In genomic region chr2:30264671-30265519, GRCm38 (mm10) we compare ENCODE assay signal across 7 mouse cellular contexts. TPM values are rescaled to one million over a fixed set of nuclear protein-coding genes. Genes with fewer than 3 reads are reported as not detected.
DNase-seq lines count a peak whose midpoint lies in the region; ATAC-seq and TF ChIP-seq lines count a peak whose summit lies in the region.

No protein-coding gene starts in this region.

- no peak overlapping the region for H3K4me2 ChIP-seq in hindbrain, embryonic 14.5 days (replicated peaks)
- H3K4me2 ChIP-seq in liver, embryonic 13.5 days: no peak overlapping the region

- peaks cover 6% of the 10 kb centered on the region for H3K4me1 ChIP-seq in ES-Bruce4 (ENCODE audit: control insufficient read depth, insufficient read depth, low read length)
- H3K4me1 ChIP-seq in hindbrain, embryonic 14.5 days (replicated peaks; ENCODE audit: control insufficient read depth, insufficient read depth, low read length): peaks cover 20% of the 10 kb centered on the region
- H3K4me1 ChIP-seq in liver, embryonic 13.5 days (replicated peaks): peaks cover 47% of the 10 kb centered on the region

- TF ChIP-seq POLR2A in ES-Bruce4 (IDR thresholded peaks at IDR 0.05; ENCODE audit: insufficient read depth, low read length): no peak

- TF ChIP-seq EP300 in ES-Bruce4 (IDR thresholded peaks at IDR 0.05; ENCODE audit: insufficient read depth, low read depth, low read length): peak; percentile 89

- H3K36me3 ChIP-seq in ES-Bruce4 (ENCODE audit: control insufficient read depth, insufficient read depth, low read length, poor library complexity, severe bottlenecking): no peaks in the 10 kb centered on the region
- peaks cover 46% of the 10 kb centered on the region for H3K36me3 ChIP-seq in hindbrain, embryonic 14.5 days (replicated peaks; ENCODE audit: control insufficient read depth, insufficient read depth)
- peaks cover 45% of the 10 kb centered on the region for H3K36me3 ChIP-seq in liver, embryonic 13.5 days

- no peaks in the 10 kb centered on the region for H3K27me3 ChIP-seq in ES-Bruce4 (ENCODE audit: control insufficient read depth, insufficient read depth, low read length, poor library complexity, severe bottlenecking)
- H3K27me3 ChIP-seq in hindbrain, embryonic 14.5 days (ENCODE audit: control insufficient read depth, insufficient read depth, low read length): no peaks in the 10 kb centered on the region
- H3K27me3 ChIP-seq in liver, embryonic 13.5 days: no peaks in the 10 kb centered on the region

- no peak overlapping the region for H3K4me3 ChIP-seq in ES-Bruce4 (ENCODE audit: low read depth, low read length)
- no peak overlapping the region for H3K4me3 ChIP-seq in hindbrain, embryonic 14.5 days (replicated peaks; ENCODE audit: low read length)
- no peak overlapping the region for H3K4me3 ChIP-seq in liver, embryonic 13.5 days (replicated peaks)

- DNase-seq in NIH3T3 (ENCODE audit: low read depth): peak; percentile 59
- DNase-seq in hindbrain, embryonic 14.5 days (ENCODE audit: low spot score): no peak
- DNase-seq in liver, embryonic 13.5 days: no peak
- DNase-seq in gastrocnemius, adult 8-10 months (ENCODE audit: low spot score in 2 of 2): no peak
- DNase-seq in testis, postnatal 10 days (ENCODE audit: low spot score): no peak
- DNase-seq in frontal cortex, postnatal 14 days (ENCODE audit: low spot score in 2 of 2): no peak

- ATAC-seq in hindbrain, embryonic 14.5 days (ENCODE audit: low FRiP score): no peak
- no peak for ATAC-seq in liver, embryonic 13.5 days (ENCODE audit: low read depth)

- 80% methylated on average over 7 of the region's 7 CpGs for WGBS in hindbrain, embryonic 14.5 days
- WGBS in liver, embryonic 13.5 days (ENCODE audit: insufficient replicate concordance): 79% methylated on average over 7 of the region's 7 CpGs

- no peak for TF ChIP-seq CTCF in ES-Bruce4 (IDR thresholded peaks at IDR 0.05; ENCODE audit: low read depth, low read length)

- H3K9ac ChIP-seq in ES-Bruce4 (ENCODE audit: low read depth, poor library complexity, severe bottlenecking): 0 out of 2 replicates have a peak overlapping the region, but pooled peaks have one; percentile 55
- H3K9ac ChIP-seq in hindbrain, embryonic 14.5 days: no peak overlapping the region
- H3K9ac ChIP-seq in liver, embryonic 13.5 days: no peak overlapping the region

- peak overlapping the region; percentile 83 for H3K27ac ChIP-seq in ES-Bruce4 (ENCODE audit: insufficient read depth, low read length)
- peak overlapping the region; percentile 74; the same call in 1 of the 2 replicates for H3K27ac ChIP-seq in hindbrain, embryonic 14.5 days
- peak overlapping the region; percentile 78 for H3K27ac ChIP-seq in liver, embryonic 13.5 days

- no peaks in the 10 kb centered on the region for H3K9me3 ChIP-seq in ES-Bruce4 (replicated peaks; ENCODE audit: control insufficient read depth, insufficient read depth, low read length, poor library complexity, severe bottlenecking)
- no peaks in the 10 kb centered on the region for H3K9me3 ChIP-seq in hindbrain, embryonic 14.5 days (ENCODE audit: control insufficient read depth, low read length)
- no peaks in the 10 kb centered on the region for H3K9me3 ChIP-seq in liver, embryonic 13.5 days (replicated peaks)

RNA-seq across cellular contexts. Expression of gene Phyhd1, which starts 1.1 kb away (rescaled TPM):
- polyA plus RNA-seq in ES-Bruce4 (2011; ENCODE audit: insufficient read depth, insufficient read length, low read depth, missing spikeins): 11.4 and 13.0 TPM in 2 replicates
- 5.9 and 6.9 TPM in 2 replicates for polyA plus RNA-seq in hindbrain, embryonic 14.5 days (2014; fragmentation: Nextera tagmentation; extraction: Ambion mirVana)
- polyA plus RNA-seq in liver, embryonic 13.5 days (2015; fragmentation: Nextera tagmentation; extraction: Ambion mirVana): 8.1 and 8.9 TPM in 2 replicates
- total RNA-seq in gastrocnemius, adult 8-10 months (2022): 10 to 100 TPM in 2 of 4 experiments, 1 to 10 TPM in 2; 7.7 to 14.2 (median 11.0) TPM

RNA-seq across cellular contexts. Expression of gene Gm28038, which starts 15.9 kb away (rescaled TPM):
- polyA plus RNA-seq in ES-Bruce4 (2011; ENCODE audit: insufficient read depth, insufficient read length, low read depth, missing spikeins): 114 and 138 TPM in 2 replicates
- not detected in 2 replicates for polyA plus RNA-seq in hindbrain, embryonic 14.5 days (2014; fragmentation: Nextera tagmentation; extraction: Ambion mirVana)
- polyA plus RNA-seq in liver, embryonic 13.5 days (2015; fragmentation: Nextera tagmentation; extraction: Ambion mirVana): 0.82 TPM in 1 of 2 replicates, not detected in the other
- total RNA-seq in gastrocnemius, adult 8-10 months (2022): not detected

RNA-seq across cellular contexts. Expression of gene Dolk, which starts 21.2 kb away (rescaled TPM):
- polyA plus RNA-seq in ES-Bruce4 (2011; ENCODE audit: insufficient read depth, insufficient read length, low read depth, missing spikeins): 3.4 and 3.8 TPM in 2 replicates
- 37.1 and 39.2 TPM in 2 replicates for polyA plus RNA-seq in hindbrain, embryonic 14.5 days (2014; fragmentation: Nextera tagmentation; extraction: Ambion mirVana)
- 14.0 and 14.4 TPM in 2 replicates for polyA plus RNA-seq in liver, embryonic 13.5 days (2015; fragmentation: Nextera tagmentation; extraction: Ambion mirVana)
- total RNA-seq in gastrocnemius, adult 8-10 months (2022): 10 to 100 TPM; 20.5 to 26.2 (median 24.6) TPM

RNA-seq across cellular contexts. Expression of gene Nup188, which starts 21.3 kb away (rescaled TPM):
- polyA plus RNA-seq in ES-Bruce4 (2011; ENCODE audit: insufficient read depth, insufficient read length, low read depth, missing spikeins): 134 and 138 TPM in 2 replicates
- polyA plus RNA-seq in hindbrain, embryonic 14.5 days (2014; fragmentation: Nextera tagmentation; extraction: Ambion mirVana): 19.5 and 24.8 TPM in 2 replicates
- 15.5 and 20.0 TPM in 2 replicates for polyA plus RNA-seq in liver, embryonic 13.5 days (2015; fragmentation: Nextera tagmentation; extraction: Ambion mirVana)
- 1 to 10 TPM; 6.0 to 8.8 (median 7.2) TPM for total RNA-seq in gastrocnemius, adult 8-10 months (2022)

RNA-seq across cellular contexts. Expression of gene Gm28035, which starts 24.5 kb away (rescaled TPM):
- polyA plus RNA-seq in ES-Bruce4 (2011; ENCODE audit: insufficient read depth, insufficient read length, low read depth, missing spikeins): 1.5 TPM in 1 of 2 replicates, not detected in the other
- 0.07 and 0.17 TPM in 2 replicates for polyA plus RNA-seq in hindbrain, embryonic 14.5 days (2014; fragmentation: Nextera tagmentation; extraction: Ambion mirVana)
- 0.05 and 0.07 TPM in 2 replicates for polyA plus RNA-seq in liver, embryonic 13.5 days (2015; fragmentation: Nextera tagmentation; extraction: Ambion mirVana)
- under 1 TPM in 3 of 4 experiments, not detected in 1; 0.22 to 0.78 (median 0.40) TPM for total RNA-seq in gastrocnemius, adult 8-10 months (2022)

Comparison
In these comparisons a context has a peak if more than half of its experiments do, and no peak if none do; other contexts are left out.
1. RNA of gene Gm28038, which starts 15.9 kb away (polyA plus RNA-seq): 114 to 138 TPM in ES-Bruce4; not detected in hindbrain, embryonic 14.5 days and 0.82 TPM in liver, embryonic 13.5 days; every median in the first group is over 10 times any median in the second.
2. Peak in every context shown above with its lines, with median percentiles within 50 percentile points of each other: H3K27ac ChIP-seq.